Mouse (Mus musculus) cortical plate, adult 2 months (tissue): ENCODE results near the gene Zfp872.

Experiments
- CTCF ChIP-seq: fragments of 200-500 bp; IDR thresholded peaks from 2 replicates; pipeline ENCODE4 v1.5.1; 2011; ENCODE audit warnings: mild to moderate bottlenecking, control low read depth, low read length; ENCODE audit not compliant: insufficient read depth; ENCODE audit errors: extremely low read depth
- POLR2A ChIP-seq: fragments of 200-500 bp; IDR thresholded peaks from 2 replicates; pipeline ENCODE4 v1.6.1; 2011; ENCODE audit warnings: mild to moderate bottlenecking, low read length, control low read depth; ENCODE audit not compliant: insufficient read depth; ENCODE audit errors: extremely low read depth

DNA sequence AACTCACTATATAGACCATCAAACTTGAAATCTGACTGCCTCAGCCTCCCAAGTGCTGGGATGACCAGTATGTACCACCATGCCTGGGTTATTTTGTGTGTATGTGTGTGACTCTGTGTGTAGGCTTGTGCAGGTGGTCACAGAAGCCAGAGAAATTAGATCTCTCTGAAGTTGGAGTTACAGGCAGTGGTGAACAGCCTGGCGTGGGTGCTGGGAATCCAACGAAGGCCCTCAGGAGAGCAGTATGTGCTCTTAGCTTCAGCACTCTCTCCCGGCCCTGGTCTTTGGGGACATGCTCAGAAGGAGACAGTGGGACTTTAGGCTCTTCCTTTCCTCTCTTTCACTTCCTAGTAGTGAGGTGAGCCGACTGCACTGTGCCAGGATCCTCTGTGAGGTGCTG is 15.6 kb upstream of the Zfp872 start:
- TF ChIP-seq POLR2A (no peak), CTCF (no peak)
